Mouse (Mus musculus) left cerebral cortex, postnatal 4 days (tissue): Measurements from ENCODE around the gene Col18a1. TPM values are rescaled to one million over a fixed set of nuclear protein-coding genes. Genes with fewer than 3 reads are reported as not detected.

Experiments
- DNase-seq: peaks from one replicate; pipeline ENCODE4 v3.0.0-alpha.2; 2022
- intact Hi-C: fragments of 180-260 bp; cut with DNase I; formaldehyde crosslinking; loops from one replicate; pipeline ENCODE4 v1.15.1; 2025
- total RNA-seq, 2 experiments: library from RNA; stranded (reverse); gene quantifications; 2 replicates each; pipeline ENCODE4 v1.2.3; 2021

The Col18a1 gene
- total RNA-seq, 2 experiments from 2014 or later = 18.4 to 21.4 TPM

DNA sequence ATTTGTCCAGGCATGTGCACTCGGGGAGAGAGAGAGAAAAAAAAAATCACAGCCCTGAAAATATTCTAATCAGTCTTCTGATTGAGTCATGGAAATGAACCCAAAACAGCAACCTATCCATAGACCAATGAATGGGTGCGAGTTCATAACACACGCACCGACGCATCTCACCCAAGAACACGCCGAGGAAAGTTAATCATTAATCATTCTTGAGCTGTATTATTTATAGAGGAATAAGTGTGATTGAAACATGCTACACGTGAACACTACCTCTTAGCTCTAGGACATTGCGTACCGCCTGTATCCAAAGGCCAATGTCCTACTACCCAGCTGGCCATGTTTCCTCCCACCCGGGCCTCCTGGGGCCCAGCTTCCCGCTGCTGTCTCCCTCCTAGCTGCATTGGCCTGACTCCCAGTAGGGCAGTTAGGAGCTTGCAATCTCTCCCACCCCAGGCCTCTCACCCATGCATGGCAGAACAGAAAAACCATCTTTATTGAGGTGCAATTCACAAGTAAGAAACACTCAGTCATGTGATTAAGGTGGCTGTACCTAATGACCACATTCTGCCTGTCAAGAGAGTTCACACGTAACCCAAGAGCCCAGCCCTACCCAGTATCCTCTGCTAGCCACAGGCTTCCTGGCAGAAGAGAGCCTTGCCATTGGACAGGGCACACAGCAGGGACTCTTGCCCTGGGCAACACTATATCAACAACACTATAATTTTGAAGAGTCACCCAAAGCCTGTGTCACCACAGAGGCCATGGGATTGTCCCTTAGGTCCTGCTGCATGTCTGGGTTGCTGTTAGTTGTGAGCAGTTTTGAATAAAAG, 143.8 kb downstream of the Col18a1 start:
- DNase-seq = no peak
- intact Hi-C loops = loop anchor here (5.0 kb wide), 1 partner anchor 185 kb away; no protein-coding TSS in a partner anchor

DNA sequence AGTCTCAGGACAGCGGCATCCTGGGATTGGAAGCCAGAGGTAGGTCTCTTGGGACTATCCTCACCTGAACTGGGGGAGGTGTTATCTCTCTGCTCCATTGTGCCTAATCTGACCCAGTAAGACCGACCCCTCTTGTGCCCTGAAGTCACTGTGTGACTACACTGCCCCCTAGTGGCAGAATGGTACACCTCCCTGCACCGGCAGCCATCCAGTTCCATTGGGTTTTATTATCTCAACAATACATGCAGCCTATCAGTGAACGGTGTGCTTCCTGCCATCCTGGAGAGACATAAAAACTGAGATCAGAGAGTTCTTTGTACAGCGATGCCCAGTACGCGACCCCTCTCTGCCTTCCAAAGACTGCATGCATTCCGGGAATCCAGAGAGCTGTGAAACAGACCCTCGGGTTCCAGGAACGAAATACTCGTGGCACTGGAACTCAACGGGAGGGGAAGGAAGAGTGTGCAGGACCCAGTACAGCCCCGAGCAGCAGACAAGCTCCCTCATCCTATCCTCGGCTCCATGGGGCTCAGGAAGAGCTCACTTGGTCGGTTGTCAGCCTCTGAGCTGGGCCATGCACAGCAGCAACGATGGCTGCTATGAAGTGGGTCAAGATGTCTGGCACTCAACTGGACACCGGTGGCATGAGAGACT, 144.8 kb downstream of the Col18a1 start:
- DNase-seq = peak; percentile 88
- intact Hi-C loops = loop anchor here (5.0 kb wide), 1 partner anchor 184 kb away; no protein-coding TSS in a partner anchor

DNA sequence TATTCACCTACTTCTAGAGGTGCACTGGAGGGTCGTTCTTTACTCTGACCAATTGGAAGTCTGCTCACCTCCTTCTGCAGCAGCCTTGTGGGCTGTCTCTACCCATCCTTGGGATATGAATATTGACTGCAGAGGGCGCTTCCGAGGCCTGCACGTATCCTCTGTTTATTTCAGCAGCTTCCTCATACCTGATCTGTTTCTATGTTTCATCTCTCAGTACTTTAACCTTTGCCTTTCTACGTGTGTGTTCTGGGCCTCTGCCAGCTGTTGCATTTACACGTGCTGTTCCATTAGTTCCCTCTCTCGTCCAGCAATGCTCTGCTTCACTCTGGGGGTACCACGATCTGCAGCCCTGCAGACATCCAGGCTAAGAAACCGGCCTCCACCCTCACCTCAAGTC, 148.7 kb downstream of the Col18a1 start:
- intact Hi-C loops = no loop called here
- no peak for DNase-seq

DNA sequence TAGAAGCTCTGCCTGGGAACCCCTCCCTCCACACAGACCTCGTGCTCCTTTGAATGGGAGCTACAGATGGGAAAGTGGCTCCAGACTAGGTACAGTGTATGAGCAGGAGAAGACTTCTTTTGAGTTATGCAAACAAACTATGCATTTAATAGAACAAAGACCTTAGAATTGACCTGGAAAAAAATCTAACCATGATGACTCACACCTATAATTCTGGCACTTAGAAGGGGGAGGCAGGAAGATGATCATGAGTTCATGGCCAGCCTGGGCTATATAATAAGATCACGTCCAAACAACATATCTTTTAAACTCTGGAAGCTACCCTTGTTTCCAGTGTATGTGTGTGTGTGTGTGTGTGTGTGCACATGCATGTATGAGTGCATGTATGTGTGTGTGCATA, 149.3 kb downstream of the Col18a1 start:
- intact Hi-C loops = no loop called here
- DNase-seq = no peak

DNA sequence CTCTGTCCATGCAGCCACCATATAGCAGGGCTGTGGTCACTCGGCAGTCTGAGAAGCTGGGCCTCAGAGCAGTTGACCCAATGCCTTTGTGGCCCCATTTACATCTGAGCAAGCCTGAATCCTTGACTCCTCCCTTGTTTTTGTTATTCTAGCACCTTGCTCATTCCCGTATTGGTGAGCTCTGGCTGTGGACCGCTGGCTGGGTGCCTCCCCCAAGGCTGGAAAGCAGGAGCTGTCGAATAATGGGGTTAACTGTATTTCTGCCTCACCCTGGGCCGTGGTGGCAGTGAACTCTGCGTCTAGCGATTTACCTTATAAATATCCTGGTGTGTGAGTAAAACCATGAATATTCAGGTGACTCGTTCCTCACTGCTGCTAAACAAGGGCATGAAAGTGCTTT, 149.8 kb downstream of the Col18a1 start:
- intact Hi-C loops = no loop called here
- DNase-seq = no peak

DNA sequence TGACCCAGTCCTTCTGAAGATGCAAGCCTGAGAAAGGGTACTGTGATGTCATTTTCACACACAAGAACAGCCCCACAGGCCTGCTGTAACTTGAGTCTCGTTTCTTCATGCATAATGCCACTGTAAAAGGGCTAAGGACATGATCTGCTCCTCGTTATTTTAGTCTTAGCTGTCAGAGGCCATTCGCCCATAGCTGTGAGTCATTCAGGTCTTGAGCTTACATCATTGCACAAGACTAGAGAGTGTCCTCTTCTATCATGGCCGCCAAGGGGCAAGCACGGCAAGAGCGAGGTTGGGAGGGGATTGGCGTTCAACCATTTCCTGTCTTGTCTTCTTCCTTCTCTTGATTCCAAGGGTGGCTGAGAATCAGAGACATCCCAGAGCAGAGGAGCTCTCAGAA, 150.3 kb downstream of the Col18a1 start:
- no peak for DNase-seq
- intact Hi-C loops = no loop called here

DNA sequence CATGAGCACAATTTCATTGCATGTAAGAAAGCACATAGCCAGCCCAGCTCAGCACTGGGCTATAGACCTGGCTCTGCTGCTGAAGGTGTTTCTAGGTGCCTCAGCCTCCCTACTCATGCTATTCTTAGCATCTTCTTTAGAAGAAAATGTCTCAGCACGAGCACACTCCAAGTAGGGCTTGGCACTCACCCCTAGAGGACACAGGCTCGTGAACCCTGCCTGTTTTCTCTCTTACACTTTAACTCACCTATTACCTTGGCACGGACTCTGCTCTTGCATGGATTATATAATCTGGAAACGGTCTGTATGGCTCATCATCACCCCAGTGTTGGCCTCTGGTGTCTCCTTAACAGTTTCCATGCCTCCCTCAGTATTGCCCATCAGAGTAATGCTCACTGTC, 154.7 kb downstream of the Col18a1 start:
- DNase-seq = no peak
- intact Hi-C loops = no loop called here

DNA sequence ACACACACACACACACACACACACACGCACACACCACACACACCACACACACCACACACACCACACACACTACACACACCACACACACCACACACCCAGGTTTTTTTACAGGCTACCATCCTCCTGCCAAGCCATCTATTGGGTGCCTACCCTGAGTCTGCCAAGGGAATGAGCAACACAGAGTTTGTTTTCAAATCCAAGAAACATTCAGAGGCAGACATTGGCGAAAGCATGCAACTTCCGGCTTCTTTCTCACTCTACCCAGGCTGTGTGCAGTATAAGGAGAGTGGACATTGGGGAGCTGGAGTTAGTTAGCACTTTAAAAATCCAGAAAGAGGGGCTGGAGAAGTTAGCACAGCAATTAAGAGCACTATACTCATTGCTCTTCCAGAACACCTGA, 157.7 kb downstream of the Col18a1 start:
- intact Hi-C loops = no loop called here

DNA sequence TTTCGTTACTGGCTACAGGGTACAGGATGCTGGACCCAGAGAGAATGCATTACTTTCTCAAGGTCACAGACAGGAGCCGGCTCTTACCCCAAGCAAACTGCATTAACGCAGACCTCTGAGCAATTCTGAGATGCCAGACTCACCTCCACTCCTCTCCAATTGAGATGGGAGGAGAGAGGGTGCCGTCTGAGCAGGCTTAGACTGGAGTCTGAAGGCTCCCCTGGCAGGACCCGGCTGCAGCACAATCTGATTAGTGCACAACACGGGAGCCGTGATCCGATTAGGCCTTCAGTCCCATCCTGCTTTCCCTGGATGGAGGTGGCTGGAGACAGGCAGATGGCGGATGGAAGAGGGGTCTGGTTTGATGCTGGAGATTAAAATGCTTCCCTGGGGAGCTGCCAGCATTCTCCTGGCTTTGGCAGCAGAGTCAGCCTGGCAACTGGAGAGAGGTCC, 158.2 kb downstream of the Col18a1 start:
- intact Hi-C loops = no loop called here
- peak; percentile 87 for DNase-seq

More for the DNA sequence above, 157.7 kb downstream of the Col18a1 start:
- DNase-seq = no peak

DNA sequence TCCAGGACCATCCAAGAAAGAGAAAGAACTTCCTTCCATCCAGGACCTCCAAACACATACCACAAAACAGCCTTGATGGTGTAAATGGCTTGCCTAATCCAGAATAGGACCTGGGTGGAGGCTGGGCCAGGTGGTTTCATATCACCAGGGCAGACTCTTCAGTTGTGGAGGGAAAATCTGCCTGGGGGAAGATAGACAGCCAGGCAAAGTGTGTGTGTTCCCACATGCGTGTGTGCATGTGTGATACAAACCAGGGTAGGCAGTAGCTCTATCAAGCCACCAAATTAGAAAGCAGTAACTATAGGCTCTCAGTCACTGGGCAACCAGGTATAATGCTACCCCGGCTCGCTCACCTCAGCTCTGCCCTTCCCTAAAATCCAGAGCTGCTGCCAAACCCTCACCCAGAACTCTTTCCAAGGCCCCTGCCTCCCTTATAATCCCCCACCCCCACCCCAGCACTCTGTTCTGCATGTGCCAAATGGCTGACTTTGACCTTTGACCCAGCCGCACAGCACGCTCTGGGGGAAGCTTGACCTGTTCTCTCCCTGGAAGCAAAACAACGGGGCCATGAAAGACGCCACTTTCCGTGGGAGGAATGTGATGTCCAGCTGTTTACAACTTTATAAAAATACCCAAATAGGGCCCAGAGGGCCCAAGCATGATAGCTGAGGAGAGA, 158.8 kb downstream of the Col18a1 start:
- intact Hi-C loops = no loop called here
- DNase-seq = peak; percentile 39

DNA sequence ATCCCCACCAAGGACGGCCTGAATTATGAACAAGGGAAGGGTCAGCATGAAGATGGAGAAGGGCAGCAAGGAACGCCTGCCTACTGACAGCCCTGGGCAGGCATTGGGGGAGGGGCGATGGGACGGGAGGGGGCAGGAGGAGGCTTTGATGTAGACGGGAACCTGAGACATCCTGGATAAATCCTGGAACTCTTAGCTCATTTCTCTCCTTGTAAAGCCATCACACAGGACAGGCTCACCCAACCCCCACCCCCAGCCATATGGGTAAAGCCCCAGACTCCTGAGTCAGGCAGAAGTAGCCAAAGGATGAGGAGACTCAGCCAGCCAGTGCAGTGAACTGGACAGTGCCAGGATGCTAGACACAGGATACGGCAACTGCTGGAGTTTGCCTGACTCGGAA, 161.4 kb downstream of the Col18a1 start:
- intact Hi-C loops = no loop called here
- DNase-seq = peak; percentile 75

Other genes with a start within 250 kb of the Col18a1 start
- 10 to 100 TPM; 51.4 to 52.6 TPM for gene Pcbp3, start 204.7 kb downstream of the Col18a1 start, total RNA-seq
- gene Slc19a1, start 134.3 kb downstream of the Col18a1 start, total RNA-seq = 10 to 100 TPM; 26.0 to 26.9 TPM
- gene Pofut2, start 92.7 kb upstream of the Col18a1 start, total RNA-seq = 10 to 100 TPM; 27.7 to 31.9 TPM